Mouse (Mus musculus) bone marrow, adult 2 months (tissue): ENCODE data around the gene Cxcl15.

Experiments used
- CTCF ChIP-seq: fragments of 200-500 bp; IDR thresholded peaks from 2 replicates; pipeline ENCODE4 v1.5.1; 2011; ENCODE audit warnings: low read length, control low read depth; ENCODE audit not compliant: control insufficient read depth, insufficient read depth
- POLR2A ChIP-seq: fragments of 200-500 bp; IDR thresholded peaks from 2 replicates; pipeline ENCODE4 v1.6.1; 2011; ENCODE audit warnings: low read depth, mild to moderate bottlenecking, control low read depth, low read length, borderline replicate concordance; ENCODE audit not compliant: control insufficient read depth

- TF ChIP-seq CTCF = no peak
- no peak for TF ChIP-seq POLR2A
Observed at GRCm38 (mm10) chr5:90785659-90786588, 8.4 kb upstream of the Cxcl15 start, which contains the start of gene Cxcl3.
